Mouse (Mus musculus): Measurements from ENCODE around the gene Clec10a. TPM values are rescaled to one million over a fixed set of nuclear protein-coding genes. Genes with fewer than 3 reads are reported as not detected.
A peak's percentile ranks its signal among the peaks of the same experiment; 100 is the strongest.

Clec10a gene
- total and polyA plus RNA-seq, 3 experiments, result 8.4 to 10.8 TPM; not detected in 1

GRCm38 (mm10) chr11:70165972-70166921 lies 10.2 kb downstream of the Clec10a start:
- DNase-seq (ENCODE audit: low read depth, low spot score), result peak; percentile 95
- H3K36me3 ChIP-seq (ENCODE audit: control insufficient read depth in 1 of 2, insufficient read depth in 2 of 2, low read length in 2 of 2), result peaks cover 0 to 15% of the 10 kb centered on the region in 2 experiments; a peak in 2 of 4 replicates
- peak overlapping the region in 1 of 2 experiments; percentile 39; a peak in 2 of 4 replicates for H3K4me3 ChIP-seq (ENCODE audit: control insufficient read depth in 1 of 2, insufficient read depth in 1 of 2, low read depth in 2 of 2, low read length in 2 of 2)
- H3K4me1 ChIP-seq (ENCODE audit: control insufficient read depth in 1 of 2, insufficient read depth in 2 of 2, low read length in 2 of 2), result peaks cover 2 to 24% of the 10 kb centered on the region in 2 experiments; a peak in 3 of 4 replicates
- H3K9ac ChIP-seq (ENCODE audit: control insufficient read depth, low read depth, low read length, poor library complexity, severe bottlenecking), result peak overlapping the region; percentile 41
- no peaks in the 10 kb centered on the region for H3K27me3 ChIP-seq (ENCODE audit: control insufficient read depth in 1 of 2, insufficient read depth in 2 of 2, low read length in 2 of 2)
- H3K79me2 ChIP-seq (ENCODE audit: control insufficient read depth, insufficient read depth, low read length, poor library complexity), result no peaks in the 10 kb centered on the region
- peak; percentile 82 for TF ChIP-seq RCOR1 (IDR thresholded peaks at IDR 0.05; ENCODE audit: low read depth, low read length)
- TF ChIP-seq MAX (IDR thresholded peaks at IDR 0.05; ENCODE audit: low read length), result peak; percentile 94
- no peak for TF ChIP-seq ZNF384 (IDR thresholded peaks at IDR 0.05; ENCODE audit: low read depth, low read length)
- TF ChIP-seq MXI1 (IDR thresholded peaks at IDR 0.05; ENCODE audit: low read depth, low read length), result 0 out of 2 replicates have a peak, but pooled peaks have one; percentile 33
- TF ChIP-seq USF1 (IDR thresholded peaks at IDR 0.05; ENCODE audit: low read depth, low read length), result peak; percentile 90
- TF ChIP-seq MEF2A (IDR thresholded peaks at IDR 0.05; ENCODE audit: extremely low read depth, insufficient replicate concordance, low read depth, low read length, poor library complexity, severe bottlenecking), result no peak
- TF ChIP-seq ETS1 (IDR thresholded peaks at IDR 0.05; ENCODE audit: low read depth, low read length), result peak; percentile 87
- TF ChIP-seq TCF12 (IDR thresholded peaks at IDR 0.05; ENCODE audit: low read depth, low read length), result peak; percentile 68
- no peak for TF ChIP-seq POLR2AphosphoS5 (IDR thresholded peaks at IDR 0.05; ENCODE audit: borderline replicate concordance, low read depth, low read length)
- 0 out of 4 replicates have a peak, but pooled peaks of 1 of the 2 experiments have one; percentile 63 for TF ChIP-seq USF2 (IDR thresholded peaks at IDR 0.05; ENCODE audit: borderline replicate concordance in 1 of 2, insufficient read depth in 1 of 2, low read depth in 1 of 2, low read length in 2 of 2)
- TF ChIP-seq MAFK (IDR thresholded peaks at IDR 0.05; ENCODE audit: borderline replicate concordance, low read depth, low read length), result 0 out of 2 replicates have a peak, but pooled peaks have one; percentile 36
- TF ChIP-seq JUND (IDR thresholded peaks at IDR 0.05; ENCODE audit: low read depth, low read length), result no peak
- TF ChIP-seq EP300 (IDR thresholded peaks at IDR 0.05; ENCODE audit: low read depth in 1 of 2, low read length in 2 of 2), result peak; percentile 90 to 92
- TF ChIP-seq E2F4 (IDR thresholded peaks at IDR 0.05; ENCODE audit: borderline replicate concordance, low read depth, low read length), result no peak
- peak in 1 of 2 experiments; percentile 52; a peak in 2 of 4 replicates for TF ChIP-seq POLR2A (IDR thresholded peaks at IDR 0.05; ENCODE audit: control insufficient read depth in 1 of 2, insufficient read depth in 1 of 2, low read depth in 1 of 2, low read length in 2 of 2, poor library complexity in 1 of 2)
- peak; percentile 81 for TF ChIP-seq TAL1 (IDR thresholded peaks at IDR 0.05; ENCODE audit: low read length)
- TF ChIP-seq NRF1 (IDR thresholded peaks at IDR 0.05; ENCODE audit: insufficient read depth, low read depth, low read length, poor library complexity, severe bottlenecking), result no peak
- peak; percentile 94 for TF ChIP-seq TBP (IDR thresholded peaks at IDR 0.05; ENCODE audit: low read depth, low read length)
- TF ChIP-seq MYC (IDR thresholded peaks at IDR 0.05; ENCODE audit: low read depth, low read length), result peak; percentile 96
- peak; percentile 54; the same call in 1 of the 2 replicates for TF ChIP-seq SIN3A (IDR thresholded peaks at IDR 0.05; ENCODE audit: low read length)
- peak; percentile 97 for TF ChIP-seq GATA1 (IDR thresholded peaks at IDR 0.05; ENCODE audit: low read depth, low read length)
- TF ChIP-seq MAZ (IDR thresholded peaks at IDR 0.05; ENCODE audit: low read depth, low read length), result peak; percentile 21; the same call in 1 of the 2 replicates
- TF ChIP-seq BHLHE40 (IDR thresholded peaks at IDR 0.05; ENCODE audit: borderline replicate concordance, low read depth, low read length), result peak; percentile 86
- H3K9me3 ChIP-seq (replicated peaks; ENCODE audit: insufficient read depth, low read length), result no peaks in the 10 kb centered on the region
- peak overlapping the region; percentile 79 for H3K27ac ChIP-seq (ENCODE audit: control insufficient read depth, low read depth, low read length)

Measured in MEL (cell line).